Mouse (Mus musculus) megakaryocyte, embryonic 14.5 days (primary cell): Measurements from ENCODE around the gene Rtn4rl1.

ENCODE experiments used
- FLI1 ChIP-seq: IDR thresholded peaks from 2 replicates; pipeline ENCODE4 v1.6.1; 2012; ENCODE audit warnings: low read length, inconsistent platforms, mixed read lengths
- GATA1 ChIP-seq: IDR thresholded peaks from 3 replicates; pipeline ENCODE4 v1.6.1; 2012; ENCODE audit warnings: mixed read lengths, low read length, inconsistent platforms, borderline replicate concordance

GRCm38 (mm10) chr11:75294862-75295261, 101.3 kb downstream of the Rtn4rl1 start:
- no peak for TF ChIP-seq GATA1
- no peak for TF ChIP-seq FLI1
